Mouse (Mus musculus) 3134 (cell line): ENCODE measurements around the gene Srebf1.

Experiments used
- DNase-seq: peaks from one replicate; pipeline ENCODE4 v3.0.0-alpha.2; 2011; ENCODE audit warnings: low spot score; ENCODE audit not compliant: insufficient read length; ENCODE audit errors: extremely low read depth

Gene Srebf1

GRCm38 (mm10) chr11:60184346-60185325 lies 37.7 kb downstream of the Srebf1 start:
- DNase-seq: no peak

GRCm38 (mm10) chr11:60182741-60183140 lies 39.6 kb downstream of the Srebf1 start:
- no peak for DNase-seq

- DNase-seq: no peak
Measured at GRCm38 (mm10) chr11:60182116-60182670, 40.2 kb downstream of the Srebf1 start.

DNA sequence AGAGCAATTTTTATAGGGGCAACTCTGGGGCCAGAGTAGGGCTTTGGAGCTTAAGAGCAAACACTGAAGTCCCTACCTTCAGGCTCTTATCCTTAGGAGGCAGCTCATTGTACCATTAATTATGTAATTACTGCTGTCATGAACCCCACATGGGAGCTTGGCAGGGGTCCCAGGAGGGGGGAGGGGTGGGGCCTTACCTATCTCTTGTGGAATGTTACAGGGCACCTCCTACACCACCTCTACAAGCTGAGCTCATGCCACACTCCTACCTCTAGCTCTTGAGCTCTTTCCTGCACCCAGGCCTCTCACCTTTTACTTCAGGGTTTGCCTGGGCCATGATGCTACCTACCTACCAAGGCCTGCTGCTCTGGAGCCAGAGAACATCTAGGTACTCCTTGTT lies 43.9 kb downstream of the Srebf1 start:
- DNase-seq: no peak

- no peak for DNase-seq
Measured at GRCm38 (mm10) chr11:60178005-60178404, 44.4 kb downstream of the Srebf1 start.

- DNase-seq: no peak
Measured at GRCm38 (mm10) chr11:60176975-60177657, 45.3 kb downstream of the Srebf1 start.

DNA sequence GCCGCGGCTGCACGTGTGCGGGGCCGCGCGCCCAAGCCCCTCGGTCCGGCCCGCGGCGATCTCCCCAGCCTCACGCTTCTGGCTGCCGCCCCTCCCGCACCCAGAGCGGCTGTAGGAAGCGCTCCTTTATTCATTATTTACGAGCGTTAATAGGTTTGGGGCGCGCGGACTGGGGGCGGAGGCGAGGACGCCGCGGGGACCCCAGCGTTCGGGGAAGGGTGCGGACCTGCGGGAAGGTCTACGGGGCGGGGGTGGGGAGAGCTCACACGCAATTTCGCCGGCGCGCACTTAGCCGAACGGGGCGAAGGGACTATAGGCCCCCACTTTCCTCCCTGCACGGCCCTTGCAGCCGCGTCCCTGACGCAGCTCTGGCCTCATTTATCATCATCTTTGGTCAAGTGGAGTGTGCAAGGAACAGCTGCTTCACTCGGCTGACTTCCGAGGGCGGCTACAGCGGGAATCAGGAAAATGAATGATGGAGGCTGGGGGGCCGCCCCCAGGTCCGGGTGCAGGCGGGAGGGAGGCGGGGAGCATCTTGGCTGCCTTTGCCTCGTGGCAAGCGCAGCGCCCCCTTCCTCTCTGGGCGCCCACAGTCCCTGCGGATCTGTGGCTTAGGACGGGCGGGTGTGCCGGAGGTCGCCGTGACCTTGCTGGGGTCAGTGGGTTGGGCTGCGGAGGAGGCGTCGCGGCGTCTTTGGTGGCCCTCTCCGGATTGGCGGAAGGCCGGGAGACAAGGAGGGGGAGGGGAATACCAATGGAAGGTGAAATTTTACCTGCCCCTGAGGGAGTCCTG lies 46.0 kb downstream of the Srebf1 start:
- no peak for DNase-seq

DNA sequence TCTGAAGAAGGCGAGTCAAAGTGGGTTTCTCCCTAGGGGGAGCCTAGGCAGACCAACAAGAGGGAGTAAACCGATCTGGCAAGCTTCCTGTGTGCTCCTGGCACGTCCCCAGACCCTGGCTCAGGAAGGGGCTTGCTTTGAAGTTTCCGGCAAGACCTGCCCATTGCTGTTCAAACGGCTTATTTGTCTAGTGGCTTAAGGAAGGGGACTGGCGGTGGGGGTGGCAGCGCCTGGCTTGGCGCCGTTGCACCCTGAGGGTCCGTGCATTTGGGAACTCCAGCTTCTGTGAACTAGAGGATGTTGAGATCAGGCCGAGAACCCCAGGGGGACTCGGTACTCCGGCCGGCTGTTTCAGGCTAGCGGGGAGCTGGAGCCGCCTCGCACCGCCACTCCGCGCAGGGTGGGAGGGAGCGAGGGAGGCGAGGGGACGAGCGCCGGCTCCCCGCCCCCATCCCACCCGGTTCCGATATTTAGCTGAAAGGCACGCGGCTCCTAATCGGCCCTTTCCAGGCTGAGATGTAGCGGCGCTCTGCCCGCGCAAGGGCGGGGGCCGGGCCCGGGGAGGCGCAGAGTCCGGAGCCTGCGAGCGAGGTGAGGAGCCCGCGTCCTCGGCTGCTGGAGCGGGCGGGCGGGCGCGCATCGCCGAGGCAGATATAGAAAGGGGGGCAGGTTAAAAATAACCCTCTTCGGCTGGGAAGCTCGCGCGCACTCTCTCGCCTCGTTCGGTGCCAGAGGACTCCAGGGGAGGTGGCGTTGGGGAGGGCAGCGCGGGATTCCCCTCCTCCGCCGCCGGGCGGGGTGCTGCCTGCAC lies 46.8 kb downstream of the Srebf1 start:
- no peak for DNase-seq

DNA sequence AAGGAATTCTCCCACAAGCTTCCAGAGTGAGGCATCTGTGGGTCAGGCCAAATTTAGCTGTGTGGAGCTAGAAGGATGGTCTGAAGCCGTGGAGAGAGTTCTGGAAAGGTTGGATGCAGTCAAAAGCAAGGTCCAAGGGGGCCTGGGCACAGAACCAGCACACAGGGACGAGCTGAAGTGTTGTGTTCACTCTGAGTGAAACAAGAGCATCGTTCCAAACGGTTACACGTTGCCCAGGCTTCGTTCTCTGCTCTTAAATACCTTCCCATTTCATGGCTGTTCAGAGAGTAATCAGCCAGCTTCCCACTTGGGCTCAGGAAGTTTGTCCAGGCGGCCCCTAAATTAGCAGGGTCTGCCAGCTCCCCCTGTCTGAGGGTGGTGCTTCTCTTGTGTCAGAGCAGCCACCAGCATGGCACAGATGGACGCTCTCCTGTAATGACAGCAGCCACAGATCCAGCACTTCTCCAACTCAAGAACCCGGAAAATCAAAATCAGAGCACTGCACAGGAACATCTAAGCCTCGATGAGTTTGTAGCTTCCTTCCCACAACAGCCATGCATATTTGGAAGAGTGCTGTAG lies 48.7 kb downstream of the Srebf1 start:
- no peak for DNase-seq

DNA sequence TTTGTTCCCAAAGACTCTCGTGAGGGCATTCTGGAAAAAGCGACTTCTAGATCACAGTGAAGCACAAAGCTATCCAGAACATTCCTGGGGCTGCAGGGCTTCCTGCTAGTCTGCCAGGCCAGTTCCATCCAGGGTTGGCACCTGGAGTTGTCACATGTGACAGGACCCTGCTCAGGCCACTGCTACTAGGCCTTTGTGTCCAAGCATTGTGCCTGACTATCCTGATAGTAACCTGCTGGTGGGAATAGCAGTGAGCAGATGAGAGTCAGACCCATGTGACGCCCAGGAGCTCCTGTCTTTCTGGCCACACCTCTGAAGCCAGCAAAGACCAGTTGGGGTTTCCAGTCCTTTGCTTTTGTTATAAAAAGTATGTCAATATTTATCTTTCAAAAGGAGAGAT lies 50.3 kb downstream of the Srebf1 start:
- DNase-seq: no peak

DNA sequence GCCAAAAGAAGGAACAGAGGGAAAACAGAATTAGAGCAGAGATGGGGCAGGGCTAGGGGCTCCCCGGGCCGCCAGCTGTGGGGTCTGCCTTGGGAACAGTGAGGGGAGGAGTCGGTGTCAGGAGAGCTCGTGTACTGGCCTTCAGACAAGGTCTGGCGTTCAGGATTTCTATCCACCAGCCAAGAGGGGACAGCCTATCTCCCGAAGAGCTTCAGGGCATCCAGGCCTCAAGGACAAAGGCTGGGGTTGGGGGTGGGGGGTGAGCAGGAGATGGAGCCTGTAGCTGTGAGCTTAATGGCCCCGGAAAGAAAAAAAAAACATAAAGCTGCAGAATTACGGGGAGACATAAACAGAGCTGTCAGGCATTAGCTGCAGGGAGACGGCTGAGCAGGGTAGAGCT lies 53.6 kb downstream of the Srebf1 start:
- no peak for DNase-seq

DNA sequence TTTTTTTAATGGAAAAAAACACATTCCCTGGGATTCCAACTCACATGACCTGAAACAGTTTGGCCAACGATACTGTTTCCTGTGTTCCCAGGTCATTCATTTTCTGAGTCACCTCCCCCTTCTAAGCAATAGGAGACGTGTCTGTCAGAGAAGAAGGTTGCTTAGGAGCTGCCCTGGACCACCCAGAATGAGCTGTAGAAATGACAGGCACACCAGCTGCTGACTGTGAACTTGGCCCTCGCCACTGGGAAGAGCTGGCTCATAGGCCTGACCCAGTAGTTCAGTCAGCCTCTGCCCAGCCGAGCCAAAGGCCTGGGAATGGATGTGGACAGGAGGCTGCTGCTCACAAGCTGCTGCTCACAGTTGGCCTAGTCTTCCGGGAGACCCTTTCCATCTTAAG lies 57.3 kb downstream of the Srebf1 start:
- no peak for DNase-seq

DNA sequence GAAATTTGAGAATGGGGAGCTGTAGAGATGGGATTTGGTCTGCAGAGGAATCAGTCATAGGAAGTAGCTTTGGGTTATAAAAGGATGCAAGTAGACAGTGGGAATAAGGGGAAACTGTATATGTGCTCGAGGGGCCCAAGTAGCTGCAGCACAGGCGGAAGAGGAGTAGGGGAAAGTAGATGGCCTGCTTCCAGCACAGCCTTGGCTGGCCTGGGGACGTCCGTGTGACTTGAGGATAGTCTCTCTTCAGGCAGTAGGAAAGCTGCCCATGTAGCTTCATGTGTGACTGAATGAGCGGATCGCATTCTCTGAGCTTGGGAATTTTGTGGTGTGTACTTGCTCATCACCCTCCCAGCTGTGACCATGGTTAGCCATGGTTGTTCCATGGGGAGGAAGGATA lies 57.9 kb downstream of the Srebf1 start:
- no peak for DNase-seq

GRCm38 (mm10) chr11:60163362-60163761 lies 59.0 kb downstream of the Srebf1 start:
- DNase-seq: no peak

- no peak for DNase-seq
Measured at GRCm38 (mm10) chr11:60162547-60162946, 59.8 kb downstream of the Srebf1 start.

DNA sequence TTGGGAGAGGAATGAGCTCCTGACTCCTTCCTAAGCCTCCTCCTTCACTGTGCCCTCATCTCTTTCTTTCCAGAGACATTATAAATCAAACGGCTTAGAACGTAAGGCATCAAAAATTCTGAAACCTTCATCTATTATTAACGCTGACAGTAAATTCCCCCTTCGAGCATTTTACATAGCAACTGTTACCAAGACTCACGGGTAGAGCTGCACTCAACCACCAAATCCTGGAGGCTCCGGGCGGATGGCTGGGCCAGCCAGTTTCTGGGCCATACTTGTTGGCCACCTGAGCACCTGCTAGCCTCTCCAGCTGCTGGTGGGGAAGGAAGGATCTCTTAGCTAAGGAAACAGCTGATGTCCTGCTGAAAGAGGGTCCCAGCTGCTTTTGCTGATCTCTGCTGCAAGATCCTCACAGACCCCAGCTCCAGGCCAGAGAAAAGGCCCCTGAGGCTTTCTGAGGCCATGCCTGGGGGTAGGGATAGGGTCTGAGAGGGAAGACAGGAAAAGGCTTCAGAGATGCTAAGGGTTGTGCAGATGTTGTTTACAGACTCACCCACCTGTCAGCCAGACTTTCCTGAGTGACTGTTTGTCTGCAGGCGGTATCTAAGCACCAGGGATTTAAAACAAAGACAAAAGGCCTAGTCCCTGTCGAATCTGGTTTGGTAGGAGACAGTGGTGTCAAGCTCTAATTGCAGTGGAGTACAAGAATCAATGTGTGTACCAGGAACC lies 61.1 kb downstream of the Srebf1 start:
- no peak for DNase-seq

- DNase-seq: no peak
Measured at GRCm38 (mm10) chr11:60160454-60161114, 61.8 kb downstream of the Srebf1 start.

GRCm38 (mm10) chr11:60159955-60160354 lies 62.4 kb downstream of the Srebf1 start:
- no peak for DNase-seq
